Mouse (Mus musculus): ENCODE data around the gene Ksr1. TPM values are rescaled to one million over a fixed set of nuclear protein-coding genes. Genes with fewer than 3 reads are reported as not detected.

The Ksr1 gene
- 11.5 and 12.1 TPM in 2 replicates for polyA plus RNA-seq (2012; rRNA removed)

GRCm38 (mm10) chr11:79146331-79146767, at the start of gene Ksr1:
Ksr1 (minus strand) TSS chr11:79146407.

GRCm38 (mm10) chr11:78984483-78985177, 161.6 kb downstream of the Ksr1 start, which contains the start of gene Lgals9:
Lgals9 (minus strand) TSS chr11:78984946.

Other genes with a start within 250 kb of the Ksr1 start
- 0.44 and 0.67 TPM in 2 replicates for gene Nos2, start 225.6 kb downstream of the Ksr1 start, polyA plus RNA-seq (2012; rRNA removed)
- 3.5 and 6.0 TPM in 2 replicates for gene Lgals9, start 161.5 kb downstream of the Ksr1 start, polyA plus RNA-seq (2012; rRNA removed)
- gene Wsb1, start 108.3 kb upstream of the Ksr1 start, polyA plus RNA-seq (2012; rRNA removed): 446 and 619 TPM in 2 replicates
- not detected in 2 replicates for gene Gm9964, start 150.5 kb upstream of the Ksr1 start, polyA plus RNA-seq (2012; rRNA removed)
- gene Nf1, start 193.3 kb upstream of the Ksr1 start, polyA plus RNA-seq (2012; rRNA removed): 25.9 and 32.5 TPM in 2 replicates

Data from central nervous system, embryonic 11.5 days (tissue).